Mouse (Mus musculus) spleen, adult 2 months (tissue): ENCODE data around the gene Ubc.

Experiments
- CTCF ChIP-seq: fragments of 200-500 bp; IDR thresholded peaks from 2 replicates; pipeline ENCODE4 v1.5.1; 2011; ENCODE audit warnings: mild to moderate bottlenecking, inconsistent platforms; ENCODE audit not compliant: insufficient read depth, insufficient read length, insufficient replicate concordance; ENCODE audit errors: extremely low read depth
- POLR2A ChIP-seq: fragments of 200-500 bp; IDR thresholded peaks from 2 replicates; pipeline ENCODE4 v1.6.1; 2011; ENCODE audit warnings: low read depth, low read length, inconsistent platforms

- TF ChIP-seq CTCF (no peak), POLR2A (no peak)
Measured at GRCm38 (mm10) chr5:125407020-125407830, 17.2 kb upstream of the Ubc start.
